Mouse (Mus musculus): Measurements from ENCODE around the gene Slitrk1.
A peak's percentile ranks its signal among the peaks of the same experiment; 100 is the strongest.

Slitrk1 gene

DNA sequence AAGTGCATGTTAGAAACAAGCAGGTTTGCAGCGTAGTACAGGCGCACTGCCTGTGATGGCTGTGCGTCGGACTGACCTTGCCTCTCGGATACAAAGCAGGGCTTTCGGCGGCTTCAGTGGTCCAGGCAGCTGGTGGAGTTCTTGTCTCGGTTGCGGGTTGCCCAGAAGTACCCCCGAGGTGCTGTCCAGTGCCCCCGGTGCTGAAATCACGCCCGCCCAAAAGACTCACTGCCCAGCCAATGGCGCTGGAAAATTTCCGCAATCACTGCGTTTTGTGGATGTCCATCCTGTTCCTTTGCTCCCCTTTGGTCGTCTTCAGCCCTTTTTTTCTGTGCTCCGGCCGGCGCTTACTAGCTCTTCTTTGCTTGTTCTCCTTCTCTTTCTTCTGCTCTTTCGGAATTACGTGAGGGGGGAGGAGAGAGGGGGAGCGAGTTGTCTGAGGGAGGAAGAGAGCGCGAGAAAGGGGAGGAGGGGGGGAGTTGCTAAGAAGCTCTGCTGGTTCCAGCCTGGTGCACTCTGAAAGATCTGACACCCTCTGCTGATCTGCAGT lies at the start of gene Slitrk1:
TSS of gene Slitrk1 (minus strand) at position 445 of the 550 bp plus-strand sequence.
- peak; percentile 23 for DNase-seq

DNA sequence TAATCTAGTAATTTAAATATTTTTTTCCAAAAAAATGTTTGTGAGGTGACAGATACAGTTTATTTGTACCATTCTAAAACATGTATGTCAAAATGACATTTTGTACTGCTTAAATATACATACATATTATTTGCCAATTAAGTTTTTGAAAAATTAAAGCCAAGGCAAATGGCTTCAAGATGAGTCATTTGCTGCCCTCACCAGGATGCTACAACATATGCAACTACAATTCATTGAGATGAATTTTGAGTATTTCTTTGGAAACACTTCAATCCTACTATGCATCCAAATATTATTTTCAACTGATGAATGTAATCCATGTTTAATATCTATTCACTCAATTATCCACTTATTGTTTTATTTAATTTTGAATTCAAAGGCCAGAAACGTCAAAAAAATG lies 21.8 kb upstream of the Slitrk1 start:
- no peak for DNase-seq

DNA sequence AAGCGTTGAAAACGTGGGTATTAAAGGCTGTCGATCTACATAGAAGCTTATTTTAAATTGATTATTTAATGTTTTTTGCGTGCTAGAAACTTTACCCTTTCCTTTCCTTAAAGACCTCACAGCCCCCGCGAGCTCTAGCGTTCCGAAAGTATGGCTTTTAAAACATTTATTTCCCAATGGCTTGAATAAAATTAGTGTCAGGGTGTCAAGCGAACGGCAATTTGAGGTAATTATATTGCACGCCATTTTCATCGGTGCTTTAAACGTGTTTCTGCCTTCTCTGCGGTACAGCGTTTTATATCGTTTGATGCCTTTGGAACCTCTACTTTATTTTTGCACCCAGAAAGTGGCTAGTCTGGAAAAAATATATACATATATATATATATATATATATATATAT lies 378 bp upstream of the Slitrk1 start:
- DNase-seq = no peak

- DNase-seq = no peak
Observed at GRCm38 (mm10) chr14:108912876-108913490, 975 bp downstream of the Slitrk1 start.

DNA sequence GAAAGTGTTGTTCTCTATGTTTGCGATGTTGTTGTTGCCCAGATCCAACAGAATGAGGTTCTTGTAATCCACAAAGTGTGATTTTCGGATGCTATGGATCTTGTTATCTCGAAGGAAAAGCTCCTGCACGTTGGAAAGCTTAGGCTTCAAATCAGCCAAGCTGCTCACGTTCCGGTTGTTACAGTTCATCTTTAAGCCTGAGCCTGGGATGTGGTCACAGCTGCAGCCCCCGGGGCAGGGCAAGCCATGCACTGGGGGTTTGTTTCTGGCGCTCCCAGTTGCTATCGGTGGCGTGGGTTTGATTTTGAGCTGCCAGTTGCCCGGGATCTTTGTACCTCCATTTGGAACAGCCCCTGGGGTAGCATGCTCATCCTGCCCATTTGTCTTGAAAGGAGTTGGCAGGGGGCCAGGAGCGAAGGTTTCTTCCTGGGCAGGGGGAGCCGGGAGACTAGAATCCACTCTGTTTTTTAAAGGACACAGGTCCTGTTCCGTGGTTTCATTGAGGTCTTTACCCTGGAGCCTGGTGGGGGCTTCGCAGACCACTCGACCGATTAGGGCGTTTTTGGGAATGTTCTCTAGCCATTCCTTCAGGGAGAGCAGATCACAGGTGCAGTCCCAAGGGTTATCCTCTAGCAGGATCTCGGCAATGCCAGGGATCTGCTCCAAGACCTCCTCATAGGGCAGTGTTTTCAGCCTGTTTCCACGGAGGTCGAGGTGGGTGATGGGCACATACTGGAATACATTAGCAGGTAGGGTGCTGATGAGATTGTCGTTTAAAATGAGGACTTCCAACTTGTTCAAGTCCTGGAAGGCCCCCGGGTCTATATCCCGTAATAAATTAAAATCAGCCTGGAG lies 1.7 kb downstream of the Slitrk1 start:
- no peak for DNase-seq

DNA sequence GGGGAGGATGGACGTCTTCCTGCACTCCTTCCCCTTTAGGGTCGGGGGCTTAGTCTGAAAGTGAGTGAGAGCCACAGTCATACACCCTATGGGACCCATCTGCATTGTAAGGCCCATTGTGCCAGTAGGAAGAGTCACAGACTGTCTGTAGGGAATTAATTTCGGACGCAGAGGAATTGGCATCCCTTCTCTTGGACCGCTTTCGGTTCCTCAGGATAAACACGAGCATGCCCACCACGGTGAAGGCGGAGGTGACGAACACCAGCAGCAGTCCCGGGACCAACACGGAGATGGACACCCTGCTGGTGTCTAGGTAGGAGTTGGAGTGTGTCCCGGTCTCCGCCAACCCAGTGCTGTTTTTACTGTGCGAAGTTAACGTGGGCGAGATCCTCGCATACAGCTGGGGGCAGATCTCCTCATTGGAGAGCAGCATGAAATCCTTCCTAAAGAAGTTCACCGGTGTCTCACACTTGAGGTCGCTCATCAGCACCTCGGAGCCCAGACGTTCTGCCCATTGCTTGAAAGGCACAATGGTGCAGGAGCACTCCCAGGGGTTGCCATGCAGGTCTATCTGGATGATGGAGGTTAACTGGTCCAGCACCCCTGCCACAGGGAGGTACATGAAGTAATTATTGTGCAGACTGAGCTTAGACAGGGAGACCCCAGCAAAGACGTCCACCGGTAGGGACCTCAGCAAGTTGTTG lies 2.7 kb downstream of the Slitrk1 start:
- no peak for DNase-seq

DNA sequence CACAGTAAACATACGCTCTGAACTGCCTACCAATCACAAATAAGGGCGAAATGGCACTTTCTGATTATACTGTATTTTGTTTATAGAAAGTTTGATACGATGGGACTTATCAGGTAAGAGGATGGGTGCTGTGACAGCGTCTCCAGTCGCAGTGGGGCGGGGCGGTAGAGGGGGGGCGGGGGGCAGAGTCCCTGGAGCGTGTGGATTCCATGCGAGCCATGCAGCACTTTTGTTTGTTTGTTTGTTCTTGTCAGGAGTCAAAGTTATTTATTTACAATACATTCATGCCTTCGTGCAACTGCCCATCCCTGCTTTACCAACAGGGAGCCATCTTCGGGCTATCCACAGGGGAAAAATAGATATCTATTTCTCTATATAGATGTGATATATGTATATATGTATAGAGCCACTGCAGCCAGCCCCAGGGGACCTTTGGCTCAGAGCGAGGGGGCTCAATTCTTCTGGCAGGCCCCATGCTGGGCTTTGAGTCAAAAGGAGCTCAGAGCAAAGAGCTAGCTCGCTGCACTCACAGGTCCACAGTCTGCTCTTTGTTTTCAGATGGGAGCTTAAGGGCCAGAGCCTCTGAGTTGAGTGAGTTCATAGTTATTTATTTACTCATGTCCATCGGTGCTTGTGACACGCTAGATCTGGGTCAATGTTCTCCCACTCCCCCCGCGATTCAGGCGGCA lies 3.4 kb downstream of the Slitrk1 start:
- no peak for DNase-seq

- DNase-seq = no peak
Observed at GRCm38 (mm10) chr14:108909336-108909953, 4.5 kb downstream of the Slitrk1 start.

DNA sequence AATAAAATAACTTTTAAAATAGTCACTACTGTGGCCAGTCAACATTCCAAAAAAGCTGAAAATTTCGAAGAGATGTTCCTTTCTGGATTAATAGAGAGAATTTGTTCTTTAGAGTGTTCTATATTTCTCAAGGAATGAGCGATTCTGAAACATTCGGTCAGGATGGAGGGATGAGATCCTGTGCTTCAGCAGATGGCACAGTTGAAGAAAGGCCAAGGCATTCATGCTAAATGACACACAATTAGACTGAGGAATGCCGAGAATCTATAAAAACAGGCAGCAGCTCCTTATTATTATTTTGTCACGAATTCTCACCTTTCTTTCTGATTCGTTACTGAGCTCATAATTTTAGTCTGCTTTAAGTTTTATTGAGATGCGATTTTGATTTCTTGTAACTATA lies 15.4 kb downstream of the Slitrk1 start:
- DNase-seq = no peak

DNA sequence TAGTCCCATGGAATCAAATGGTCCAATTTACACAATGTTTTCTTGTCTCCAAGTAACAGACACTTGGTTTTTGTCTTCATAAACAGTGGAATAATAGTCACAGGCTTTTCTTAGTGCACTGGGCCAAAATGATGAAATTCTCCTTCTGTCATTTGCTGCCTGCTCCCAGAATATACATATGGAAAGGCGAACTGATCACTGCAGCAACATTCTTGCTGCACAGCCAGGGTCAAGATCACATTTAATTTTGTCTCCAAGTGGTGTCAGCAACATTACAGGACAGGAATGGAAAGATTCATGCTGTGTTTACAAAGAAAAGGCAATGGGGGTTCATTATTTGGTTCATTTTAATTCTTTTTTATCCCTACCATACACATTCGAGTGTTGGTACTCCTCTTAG lies 18.5 kb downstream of the Slitrk1 start:
- no peak for DNase-seq

DNA sequence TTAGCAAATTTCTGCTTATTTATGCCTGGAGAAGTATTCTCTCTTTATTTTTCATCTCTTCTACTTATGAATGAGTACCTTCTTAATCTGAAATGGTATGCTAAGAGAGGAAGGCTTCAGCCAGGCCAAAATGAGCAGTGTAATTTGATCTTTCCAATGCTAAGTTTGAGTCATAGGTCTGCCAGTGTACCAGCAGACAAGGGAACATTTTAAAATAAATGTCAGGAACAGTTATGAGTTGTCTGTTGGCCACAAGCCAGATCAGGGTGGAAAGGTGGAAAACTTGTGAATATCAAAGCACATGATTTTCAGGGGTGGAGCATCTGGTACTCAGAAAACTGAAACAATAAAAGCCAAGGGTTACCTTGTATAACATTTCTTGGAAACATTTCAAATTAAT lies 46.1 kb downstream of the Slitrk1 start:
- no peak for DNase-seq

- no peak for DNase-seq
Observed at GRCm38 (mm10) chr14:108864631-108865030, 49.3 kb downstream of the Slitrk1 start.

DNA sequence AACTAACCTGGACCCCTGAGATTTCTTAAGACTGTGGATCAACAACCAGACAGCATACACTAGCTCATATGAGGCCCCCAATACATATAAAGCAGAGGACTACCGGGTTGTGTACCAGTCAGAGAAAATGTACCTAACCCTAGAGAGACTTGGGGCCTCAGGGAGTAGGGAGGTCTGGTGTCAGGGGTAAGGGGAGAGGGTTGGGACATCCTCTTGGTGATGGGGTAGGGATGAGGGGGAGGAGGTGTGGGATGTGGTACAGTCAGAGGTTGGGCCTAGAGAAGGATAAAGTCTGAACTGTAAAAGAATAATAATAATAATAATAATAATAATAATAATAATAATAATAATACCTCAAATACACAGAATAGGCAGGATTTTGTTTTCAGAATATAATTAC lies 54.6 kb downstream of the Slitrk1 start:
- no peak for DNase-seq
